Mouse (Mus musculus) liver, embryonic 15.5 days (tissue): Measurements from ENCODE around the gene Dcakd. TPM values are rescaled to one million over a fixed set of nuclear protein-coding genes. Genes with fewer than 3 reads are reported as not detected.
"Not testable (repeated sequence)": the region's sequence is repeated elsewhere in the genome, so short reads cannot be mapped to it uniquely, and the experiment has no call there.

Experiments used
- ATAC-seq: fragments of 200-750 bp; cut with Nextera tagmentation; 2 replicates; pipeline ENCODE4 v1.8.0; 2017; ENCODE audit warnings: moderate number of reproducible peaks, mild to moderate bottlenecking, moderate library complexity; ENCODE audit not compliant: insufficient read depth
- H3K27ac ChIP-seq: fragments of 300-500 bp; sonication (generic); replicated peaks from 2 replicates; pipeline ENCODE4 v1.5.1; 2015; ENCODE audit warnings: mild to moderate bottlenecking, inconsistent platforms
- H3K27me3 ChIP-seq: fragments of 300-500 bp; sonication (generic); 2 replicates; pipeline ENCODE4 v1.6.1; 2015; ENCODE audit warnings: mild to moderate bottlenecking, inconsistent platforms
- H3K36me3 ChIP-seq: fragments of 300-500 bp; sonication (generic); replicated peaks from 2 replicates; pipeline ENCODE4 v1.6.1; 2015; ENCODE audit warnings: moderate library complexity, mild to moderate bottlenecking, inconsistent platforms
- H3K4me1 ChIP-seq: fragments of 300-500 bp; sonication (generic); replicated peaks from 2 replicates; pipeline ENCODE4 v1.6.1; 2015; ENCODE audit warnings: inconsistent platforms
- H3K4me2 ChIP-seq: fragments of 300-500 bp; sonication (generic); 2 replicates; pipeline ENCODE4 v1.6.1; 2015; ENCODE audit warnings: moderate library complexity, mild to moderate bottlenecking, inconsistent platforms
- H3K4me3 ChIP-seq: fragments of 300-500 bp; sonication (generic); replicated peaks from 2 replicates; pipeline ENCODE4 v1.5.1; 2015; ENCODE audit warnings: mild to moderate bottlenecking, inconsistent platforms
- H3K9ac ChIP-seq: fragments of 300-500 bp; sonication (generic); 2 replicates; pipeline ENCODE4 v1.6.1; 2015; ENCODE audit warnings: moderate library complexity, mild to moderate bottlenecking, inconsistent platforms
- H3K9me3 ChIP-seq: fragments of 300-500 bp; sonication (generic); replicated peaks from 2 replicates; pipeline ENCODE4 v1.6.1; 2016; ENCODE audit warnings: inconsistent platforms
- WGBS: fragments of 180-500 bp; shearing (Covaris S2); methylation state at CpG from one replicate; pipeline ENCODE4 v1.1.7; 2015; ENCODE audit warnings: mixed read lengths; ENCODE audit not compliant: insufficient replicate concordance; 5-methylcytosine and 5-hydroxymethylcytosine counted together
- polyA plus RNA-seq: library from polyadenylated mRNA; unstranded; fragments of >200 nt; fragmentation: Nextera tagmentation; extraction: Ambion mirVana; gene quantifications from 2 replicates; pipeline ENCODE4 v1.2.1, GENCODE M21; 2015

The Dcakd gene
- polyA plus RNA-seq, 1 experiment from 2014 or later = 28.7 TPM

DNA sequence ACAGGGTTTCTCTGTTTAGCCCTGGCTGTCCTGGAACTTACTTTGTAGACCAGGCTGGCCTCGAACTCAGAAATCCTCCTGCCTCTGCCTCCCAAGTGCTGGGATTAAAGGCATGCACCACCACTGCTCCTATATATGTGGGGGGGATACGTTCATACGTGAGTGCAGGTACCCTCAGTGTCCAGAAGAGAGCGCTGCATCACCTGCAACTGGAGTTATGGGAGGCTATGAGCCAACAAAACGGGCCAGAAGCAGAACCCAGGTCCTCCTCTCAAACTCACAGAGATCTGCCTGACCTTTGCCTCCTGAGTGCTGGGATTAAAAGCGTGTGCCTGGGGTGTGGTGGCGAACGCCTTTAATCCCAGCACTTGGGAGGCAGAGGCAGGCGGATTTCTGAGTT lies 52.2 kb downstream of the Dcakd start:
- not testable (repeated sequence) for H3K4me3 ChIP-seq, H3K9ac ChIP-seq, H3K36me3 ChIP-seq, ATAC-seq, H3K9me3 ChIP-seq, H3K4me1 ChIP-seq, H3K4me2 ChIP-seq, H3K27ac ChIP-seq
- H3K27me3 ChIP-seq = peaks cover 35% of the 10 kb centered on the region
- 68% methylated on average over 9 of the region's 9 CpGs for WGBS

DNA sequence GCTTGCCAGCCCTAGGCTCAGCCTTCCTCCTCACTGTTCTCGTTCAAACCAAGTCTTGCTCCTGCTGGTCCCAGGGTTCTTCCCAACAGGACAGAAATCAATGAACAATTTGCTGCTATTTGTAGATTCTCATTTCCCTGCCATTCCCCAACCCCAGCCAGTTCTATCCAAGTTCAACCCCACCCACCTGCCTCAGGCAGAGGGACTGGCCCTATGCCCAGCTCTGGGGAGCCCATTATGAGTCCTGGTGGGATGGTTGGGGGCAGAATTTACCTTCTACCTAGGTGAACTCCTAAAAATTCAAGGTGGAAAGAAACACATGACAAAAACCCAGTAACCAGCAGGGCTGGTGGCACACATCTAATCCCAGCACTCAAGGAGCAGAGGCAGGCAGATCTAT lies 55.8 kb downstream of the Dcakd start:
- H3K27ac ChIP-seq = no peak overlapping the region
- no peaks in the 10 kb centered on the region for H3K36me3 ChIP-seq
- H3K4me2 ChIP-seq = no peak overlapping the region
- no peak overlapping the region for H3K4me3 ChIP-seq
- peaks cover 63% of the 10 kb centered on the region for H3K27me3 ChIP-seq
- H3K4me1 ChIP-seq = no peaks in the 10 kb centered on the region
- H3K9me3 ChIP-seq = no peaks in the 10 kb centered on the region
- no peak for ATAC-seq
- H3K9ac ChIP-seq = no peak overlapping the region
- WGBS = 43% methylated on average over 1 of the region's 1 CpGs

DNA sequence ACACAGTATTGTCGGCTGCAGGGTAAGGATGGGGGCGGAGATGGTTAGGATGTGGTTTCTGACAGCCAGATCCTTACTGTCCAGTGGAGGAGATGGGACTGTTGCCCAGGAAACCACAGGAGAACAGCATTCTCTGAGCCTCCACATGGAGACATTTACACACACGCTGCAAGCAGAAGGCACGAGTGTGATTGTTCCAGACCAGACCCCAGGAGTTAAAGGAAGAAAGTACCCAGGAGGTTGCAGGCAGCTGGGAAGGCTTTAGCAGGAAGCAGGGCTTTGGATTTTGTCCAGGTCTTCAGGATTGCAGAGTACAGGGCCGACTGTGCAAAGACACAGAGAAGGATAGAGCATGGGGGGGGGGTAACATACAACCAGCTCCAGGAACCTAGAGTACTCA lies 56.5 kb downstream of the Dcakd start:
- no peak for ATAC-seq
- Histone ChIP-seq H3K4me2 (no peak overlapping the region), H3K9me3 (no peaks in the 10 kb centered on the region), H3K4me1 (no peaks in the 10 kb centered on the region), H3K9ac (no peak overlapping the region), H3K36me3 (no peaks in the 10 kb centered on the region), H3K27me3 (peaks cover 70% of the 10 kb centered on the region), H3K4me3 (no peak overlapping the region), H3K27ac (no peak overlapping the region)
- 25% methylated on average over 5 of the region's 5 CpGs for WGBS

DNA sequence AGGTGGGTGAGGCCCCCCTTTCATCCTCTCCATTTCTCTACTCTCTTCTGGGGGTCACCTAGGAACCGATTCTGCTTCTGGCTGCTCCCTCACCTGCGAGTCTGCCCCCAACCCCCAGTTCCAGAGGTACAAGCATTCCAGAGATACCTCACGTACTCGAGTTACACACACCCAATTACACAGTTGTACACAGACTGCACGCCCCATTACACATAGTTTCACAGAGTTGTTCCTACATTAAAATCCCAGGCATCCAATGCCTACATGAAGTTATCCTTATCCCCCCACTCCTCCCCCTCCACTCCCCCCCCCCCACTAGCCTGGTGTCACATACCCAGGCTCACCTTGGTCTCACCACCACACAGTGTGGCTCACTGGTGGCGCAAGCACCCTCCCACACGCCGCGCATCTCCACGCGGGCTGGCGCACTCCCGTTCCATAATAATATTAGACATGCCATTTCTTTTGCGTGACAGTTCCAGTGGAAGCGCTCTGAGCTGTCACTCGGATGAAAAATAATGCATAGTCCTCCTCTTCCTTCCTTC lies 63.5 kb downstream of the Dcakd start:
- no peaks in the 10 kb centered on the region for H3K9me3 ChIP-seq
- 0 out of 2 replicates have a peak, but pooled peaks cover 7% of the 10 kb centered on the region for H3K4me1 ChIP-seq
- H3K27ac ChIP-seq = no peak overlapping the region
- no peak overlapping the region for H3K4me2 ChIP-seq
- ATAC-seq = no peak
- H3K9ac ChIP-seq = no peak overlapping the region
- peaks cover 88% of the 10 kb centered on the region for H3K27me3 ChIP-seq
- WGBS = 60% methylated on average over 16 of the region's 16 CpGs
- no peak overlapping the region for H3K4me3 ChIP-seq
- H3K36me3 ChIP-seq = no peaks in the 10 kb centered on the region

DNA sequence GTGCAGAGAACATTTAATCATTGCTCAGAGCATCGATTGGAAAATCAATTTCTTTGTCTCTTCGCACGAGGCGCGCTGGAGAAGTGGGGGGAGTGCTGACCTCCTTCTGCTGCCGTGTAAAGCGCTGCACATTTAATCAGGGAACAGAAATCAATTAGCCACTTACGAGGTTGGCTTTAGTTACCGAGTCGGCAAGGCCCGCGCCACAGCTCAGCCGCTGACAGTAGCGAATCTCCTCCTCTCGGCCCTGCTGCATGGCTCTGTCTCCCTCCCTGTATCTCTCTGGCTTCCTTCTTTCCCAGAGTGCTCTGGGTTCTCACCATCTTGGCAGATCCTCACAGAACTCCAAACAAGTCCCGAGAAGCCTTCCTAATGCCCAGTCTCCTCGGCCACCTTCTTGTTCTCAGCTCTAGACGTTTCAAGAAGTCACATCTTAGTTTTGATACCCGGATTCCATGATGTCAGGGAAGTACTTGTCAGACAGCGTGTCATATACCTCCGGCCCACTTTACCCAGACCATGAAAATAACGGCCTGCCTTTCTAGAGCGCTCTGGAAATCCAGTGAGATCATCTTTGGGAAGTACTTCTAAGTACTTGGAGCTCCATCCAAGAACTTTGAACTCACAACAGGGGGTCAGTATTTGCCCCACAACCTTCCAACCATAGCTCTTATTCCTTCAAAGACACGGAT lies 64.1 kb downstream of the Dcakd start:
- H3K4me3 ChIP-seq = no peak overlapping the region
- H3K9ac ChIP-seq = no peak overlapping the region
- no peaks in the 10 kb centered on the region for H3K9me3 ChIP-seq
- no peak overlapping the region for H3K27ac ChIP-seq
- H3K27me3 ChIP-seq = peaks cover 85% of the 10 kb centered on the region
- no peaks in the 10 kb centered on the region for H3K36me3 ChIP-seq
- 0 out of 2 replicates have a peak, but pooled peaks cover 7% of the 10 kb centered on the region for H3K4me1 ChIP-seq
- no peak for ATAC-seq
- 21% methylated on average over 24 of the region's 24 CpGs for WGBS
- H3K4me2 ChIP-seq = no peak overlapping the region

DNA sequence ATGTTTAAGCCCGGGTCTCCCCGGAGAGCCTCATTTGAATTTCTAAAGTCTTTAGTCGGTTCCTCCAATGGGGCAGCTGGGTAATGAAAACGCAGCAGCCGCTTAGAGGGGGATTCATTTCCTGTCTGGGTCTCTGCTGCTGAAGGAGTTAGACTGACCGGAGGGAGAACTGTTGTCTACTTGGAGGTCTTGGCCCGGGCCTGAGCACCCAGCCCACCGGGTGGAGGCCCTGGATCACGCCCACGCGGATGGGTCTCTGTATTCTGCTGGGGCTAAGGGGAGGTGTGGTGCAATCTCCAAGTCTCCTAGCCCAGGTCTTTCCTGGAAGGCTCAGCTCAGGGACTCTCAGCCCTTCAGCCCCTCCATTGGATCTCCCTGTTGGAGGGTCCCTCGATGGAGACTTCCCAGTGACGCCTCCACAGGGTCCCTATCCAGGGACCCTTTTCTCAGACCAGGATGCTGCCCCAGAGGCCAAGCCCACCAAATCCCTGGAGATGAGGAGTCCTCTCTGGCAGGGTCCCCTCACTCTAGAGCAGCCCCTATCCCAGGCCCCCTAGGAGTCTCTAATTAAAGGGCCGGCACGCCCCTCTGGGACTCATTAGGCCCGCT lies 64.8 kb downstream of the Dcakd start:
- H3K4me2 ChIP-seq = no peak overlapping the region
- WGBS = 11% methylated on average over 16 of the region's 16 CpGs
- H3K27me3 ChIP-seq = peaks cover 84% of the 10 kb centered on the region
- no peak overlapping the region for H3K27ac ChIP-seq
- no peak overlapping the region for H3K4me3 ChIP-seq
- no peaks in the 10 kb centered on the region for H3K9me3 ChIP-seq
- 0 out of 2 replicates have a peak, but pooled peaks cover 7% of the 10 kb centered on the region for H3K4me1 ChIP-seq
- no peaks in the 10 kb centered on the region for H3K36me3 ChIP-seq
- no peak for ATAC-seq
- no peak overlapping the region for H3K9ac ChIP-seq

DNA sequence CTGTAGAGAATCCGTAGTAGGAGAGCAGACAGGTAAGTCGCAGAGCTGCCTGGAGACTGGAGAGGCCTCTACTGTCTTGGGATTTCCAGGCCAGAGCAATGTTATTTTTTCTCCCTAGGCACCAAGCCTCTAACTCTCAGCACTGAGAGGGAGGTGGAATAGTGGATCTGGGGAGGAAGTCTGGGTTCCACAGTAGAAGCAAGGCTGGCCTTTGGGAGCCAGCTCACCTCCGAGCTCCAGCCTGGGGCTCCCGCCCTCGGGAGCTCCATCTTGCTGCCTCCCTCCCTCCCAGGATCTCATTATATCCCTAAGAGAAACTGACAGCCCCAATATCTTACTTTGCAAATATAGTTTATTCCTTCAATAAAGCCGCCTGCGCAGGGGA lies 65.3 kb downstream of the Dcakd start:
- no peak overlapping the region for H3K4me3 ChIP-seq
- 0 out of 2 replicates have a peak, but pooled peaks cover 7% of the 10 kb centered on the region for H3K4me1 ChIP-seq
- H3K27ac ChIP-seq = no peak overlapping the region
- H3K27me3 ChIP-seq = peaks cover 84% of the 10 kb centered on the region
- H3K36me3 ChIP-seq = no peaks in the 10 kb centered on the region
- 44% methylated on average over 7 of the region's 7 CpGs for WGBS
- ATAC-seq = no peak
- H3K9me3 ChIP-seq = no peaks in the 10 kb centered on the region
- H3K4me2 ChIP-seq = no peak overlapping the region
- no peak overlapping the region for H3K9ac ChIP-seq

DNA sequence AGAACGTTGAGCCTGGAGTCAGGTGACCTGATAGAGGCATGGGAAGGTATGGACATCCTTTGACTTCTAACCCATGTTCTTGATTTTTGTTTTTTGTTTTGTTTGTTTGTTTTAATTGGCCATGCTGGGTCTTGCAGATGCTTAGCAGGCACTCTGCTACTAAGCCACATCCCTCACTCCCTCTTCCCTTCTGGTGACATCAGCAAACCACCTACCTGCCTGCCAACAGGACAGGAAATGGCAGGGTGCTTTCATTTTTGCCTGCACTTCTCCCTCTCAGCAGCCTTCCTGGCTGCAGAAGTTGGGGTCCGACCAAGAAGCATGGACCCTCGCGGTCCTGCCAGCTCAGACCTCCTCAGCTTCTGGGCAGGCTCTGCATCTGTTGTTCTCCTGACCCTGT lies 67.1 kb downstream of the Dcakd start:
- Histone ChIP-seq H3K36me3 (no peaks in the 10 kb centered on the region), H3K4me2 (no peak overlapping the region), H3K9me3 (no peaks in the 10 kb centered on the region), H3K4me3 (no peak overlapping the region), H3K27me3 (peaks cover 84% of the 10 kb centered on the region), H3K4me1 (0 out of 2 replicates have a peak, but pooled peaks cover 7% of the 10 kb centered on the region), H3K27ac (no peak overlapping the region), H3K9ac (no peak overlapping the region)
- 63% methylated on average over 4 of the region's 4 CpGs for WGBS
- ATAC-seq = no peak

DNA sequence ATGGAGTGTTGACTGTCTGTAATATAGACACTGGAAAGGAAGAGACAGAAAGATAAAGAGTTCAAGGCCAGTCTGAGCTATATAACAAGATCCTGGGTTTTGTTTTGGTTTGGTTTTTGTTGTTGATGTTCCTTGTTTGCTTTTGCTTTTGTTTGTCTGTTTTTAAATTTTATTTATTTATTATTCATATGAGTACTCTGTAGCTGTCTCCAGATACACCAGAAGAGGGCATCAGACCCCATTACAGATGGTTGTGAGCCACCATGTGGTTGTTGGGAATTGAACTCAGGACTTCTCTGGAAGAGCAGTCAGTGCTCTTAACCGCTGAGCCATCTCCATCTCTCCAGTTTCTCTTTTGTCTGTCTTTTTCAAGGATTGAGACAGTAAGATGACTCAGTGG lies 69.3 kb downstream of the Dcakd start:
- no peak for ATAC-seq
- no peaks in the 10 kb centered on the region for H3K36me3 ChIP-seq
- no peak overlapping the region for H3K4me3 ChIP-seq
- no peak overlapping the region for H3K27ac ChIP-seq
- H3K9ac ChIP-seq = no peak overlapping the region
- no peak overlapping the region for H3K4me2 ChIP-seq
- 52% methylated on average over 1 of the region's 1 CpGs for WGBS
- peaks cover 84% of the 10 kb centered on the region for H3K27me3 ChIP-seq
- H3K4me1 ChIP-seq = 0 out of 2 replicates have a peak, but pooled peaks cover 7% of the 10 kb centered on the region
- no peaks in the 10 kb centered on the region for H3K9me3 ChIP-seq

DNA sequence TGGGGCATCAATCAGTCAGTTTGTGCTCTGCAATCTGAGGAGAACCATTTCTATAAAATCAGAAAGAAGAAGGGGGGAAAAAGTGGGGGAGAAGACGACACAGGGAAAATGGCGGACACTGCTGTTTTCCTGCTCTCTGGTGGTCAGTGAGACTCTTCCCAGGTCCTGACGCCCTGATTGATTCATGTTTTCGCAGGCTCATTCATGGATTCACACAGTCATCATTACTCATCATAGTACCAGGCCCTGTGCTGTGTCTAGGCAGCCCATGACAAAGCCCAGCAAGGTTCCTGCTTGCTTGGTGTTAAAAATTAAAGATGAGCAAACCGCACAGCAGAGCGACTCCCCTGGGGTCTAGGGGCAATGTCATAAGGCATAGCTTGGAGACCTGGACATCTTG lies 69.7 kb downstream of the Dcakd start:
- ATAC-seq = no peak
- Histone ChIP-seq H3K4me3 (no peak overlapping the region), H3K27ac (no peak overlapping the region), H3K4me1 (0 out of 2 replicates have a peak, but pooled peaks cover 3% of the 10 kb centered on the region), H3K9ac (no peak overlapping the region), H3K36me3 (no peaks in the 10 kb centered on the region), H3K27me3 (peaks cover 82% of the 10 kb centered on the region), H3K4me2 (no peak overlapping the region), H3K9me3 (no peaks in the 10 kb centered on the region)
- WGBS = 60% methylated on average over 6 of the region's 6 CpGs

DNA sequence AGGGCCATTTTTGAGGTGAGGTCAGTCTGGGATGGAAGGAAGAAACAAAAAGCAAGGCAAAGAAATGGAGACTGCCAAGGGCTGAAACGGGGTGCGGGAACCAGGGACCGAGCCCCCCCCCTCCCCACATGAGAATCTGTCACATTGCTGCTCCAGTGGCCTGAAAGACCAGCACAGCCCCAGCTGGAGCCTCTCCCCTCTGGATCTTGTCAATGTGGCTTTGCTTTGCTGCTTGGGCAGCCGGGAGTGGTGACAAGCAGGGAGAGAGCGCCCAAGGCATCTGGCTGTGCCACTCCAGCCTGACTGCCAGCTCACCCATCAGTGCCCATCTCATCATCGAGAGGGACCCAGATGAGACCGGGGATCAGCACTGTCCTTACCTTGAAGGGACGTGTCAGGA lies 70.4 kb downstream of the Dcakd start:
- H3K27me3 ChIP-seq = peaks cover 82% of the 10 kb centered on the region
- no peak overlapping the region for H3K4me2 ChIP-seq
- no peaks in the 10 kb centered on the region for H3K9me3 ChIP-seq
- no peak overlapping the region for H3K27ac ChIP-seq
- no peaks in the 10 kb centered on the region for H3K36me3 ChIP-seq
- ATAC-seq = no peak
- H3K4me3 ChIP-seq = no peak overlapping the region
- 61% methylated on average over 8 of the region's 8 CpGs for WGBS
- no peaks in the 10 kb centered on the region for H3K4me1 ChIP-seq
- no peak overlapping the region for H3K9ac ChIP-seq
